Mouse (Mus musculus): Measurements from ENCODE around the gene Snx21.

Snx21 gene

DNA sequence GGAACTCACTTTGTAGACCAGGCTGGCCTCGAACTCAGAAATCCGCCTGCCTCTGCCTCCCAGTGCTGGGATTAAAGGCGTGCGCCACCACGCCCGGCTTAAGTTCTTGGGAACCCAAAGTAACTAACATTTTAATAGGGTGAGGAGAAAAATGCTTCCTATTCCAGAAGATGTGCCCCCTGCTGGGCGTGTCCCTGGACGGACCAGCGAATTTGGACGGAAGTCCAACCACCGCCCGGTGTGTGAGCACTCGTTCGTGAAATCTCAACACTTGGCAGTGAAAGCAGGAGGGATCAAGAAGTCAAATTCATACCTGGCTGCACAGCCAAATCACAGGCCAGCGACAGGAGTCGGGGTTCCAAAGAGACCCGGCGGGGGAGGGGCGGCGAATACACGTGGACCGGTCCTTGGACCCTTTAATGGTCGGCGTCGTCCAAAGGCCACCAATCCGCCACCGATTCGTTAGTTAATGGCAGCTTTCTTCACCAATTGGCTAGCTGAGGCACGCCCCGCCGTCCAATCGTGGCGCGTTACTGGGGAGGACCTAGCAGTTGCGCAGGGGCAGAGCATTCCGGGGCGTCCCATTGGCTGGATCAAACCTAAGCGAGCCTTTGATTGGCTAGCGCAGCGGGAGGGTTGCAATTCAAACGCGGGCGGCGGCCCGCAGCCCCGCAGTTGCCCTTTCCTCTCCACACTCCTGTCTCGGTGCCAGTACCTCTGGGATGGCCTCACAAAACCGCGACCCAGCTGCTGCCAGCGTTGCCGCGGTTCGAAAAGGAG, 16.2 kb upstream of the Snx21 start, which contains the start of gene Ube2c:
Gene Ube2c, plus strand, starts transcription at position 641 of the 780 bp plus-strand sequence.
- ATAC-seq (ENCODE audit: insufficient number of reproducible peaks, low FRiP score, low TSS enrichment) = peak; percentile 100

DNA sequence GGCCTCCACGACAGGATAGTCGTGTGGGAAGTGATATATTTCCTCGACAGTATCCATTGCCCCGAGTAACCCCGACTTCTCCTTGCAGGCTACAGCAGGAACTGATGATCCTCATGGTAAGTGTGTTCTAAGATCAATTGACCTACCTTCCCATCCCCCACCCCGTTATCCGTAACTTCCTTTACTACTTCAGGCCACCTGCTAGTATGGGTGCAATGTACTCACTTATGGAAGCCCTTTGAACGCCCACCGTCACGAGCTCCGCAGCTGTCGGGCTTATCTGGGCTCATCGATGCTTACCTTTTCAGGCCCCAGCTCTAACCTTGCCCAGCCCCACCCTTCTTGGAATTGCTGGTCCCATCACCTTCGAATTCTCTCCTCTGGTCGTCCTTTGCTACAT, 15.3 kb upstream of the Snx21 start:
- ATAC-seq (ENCODE audit: insufficient number of reproducible peaks, low FRiP score, low TSS enrichment) = no peak

DNA sequence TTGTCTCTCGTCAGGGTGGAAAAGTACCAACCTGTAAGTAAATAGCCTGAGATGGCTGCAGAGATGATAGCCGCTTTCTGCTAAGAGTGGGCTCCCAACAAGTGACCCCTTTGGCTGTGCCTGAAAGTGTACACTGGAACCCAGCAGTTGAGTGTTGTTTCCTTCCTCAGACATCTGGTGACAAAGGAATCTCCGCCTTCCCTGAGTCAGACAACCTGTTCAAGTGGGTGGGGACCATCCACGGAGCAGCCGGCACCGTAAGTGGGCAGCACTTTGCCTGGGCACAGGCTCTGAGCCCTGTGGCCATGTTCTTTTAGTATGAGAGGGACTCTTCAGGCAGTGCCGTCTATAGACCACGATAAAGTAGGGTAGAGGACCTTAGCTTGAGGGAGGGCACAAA, 14.5 kb upstream of the Snx21 start:
- no peak for ATAC-seq (ENCODE audit: insufficient number of reproducible peaks, low FRiP score, low TSS enrichment)

DNA sequence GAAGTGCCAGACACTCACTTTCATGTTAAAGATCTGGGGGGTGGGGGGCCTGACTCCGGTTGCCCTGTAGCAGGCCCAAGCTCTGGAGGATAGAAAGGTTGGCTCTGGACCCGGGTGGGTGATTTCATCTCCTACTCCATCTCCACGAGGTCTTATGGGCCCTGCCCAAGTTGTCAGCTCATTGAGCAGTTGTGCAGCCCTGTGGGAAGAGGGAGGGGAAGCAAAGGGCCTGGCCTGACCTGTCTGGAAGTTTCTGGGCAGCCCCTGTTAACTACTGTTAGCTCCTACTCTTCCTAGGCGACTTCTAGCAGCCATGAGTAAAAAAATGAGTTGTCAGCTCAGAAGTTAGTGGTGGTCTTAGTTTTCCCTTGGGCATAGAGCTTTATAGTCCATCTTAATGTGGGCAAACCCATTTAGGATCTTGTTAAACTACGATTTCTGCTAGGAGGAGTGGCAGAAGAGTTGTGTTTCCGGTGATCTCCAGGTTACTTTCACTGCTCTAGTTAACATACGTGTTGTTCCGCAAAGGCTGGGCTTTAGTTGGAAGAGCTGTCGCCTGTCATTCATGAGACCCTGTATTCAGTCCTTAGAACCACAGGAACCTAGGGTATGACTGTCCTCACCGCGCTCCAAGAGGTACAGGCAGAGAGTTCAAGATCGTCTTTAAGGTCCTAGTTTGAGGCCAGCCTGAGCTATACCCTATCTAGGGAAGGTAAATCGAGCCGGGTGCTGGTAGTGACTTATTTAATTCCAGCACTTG, 12.2 kb upstream of the Snx21 start:
- ATAC-seq (ENCODE audit: insufficient number of reproducible peaks, low FRiP score, low TSS enrichment) = no peak

DNA sequence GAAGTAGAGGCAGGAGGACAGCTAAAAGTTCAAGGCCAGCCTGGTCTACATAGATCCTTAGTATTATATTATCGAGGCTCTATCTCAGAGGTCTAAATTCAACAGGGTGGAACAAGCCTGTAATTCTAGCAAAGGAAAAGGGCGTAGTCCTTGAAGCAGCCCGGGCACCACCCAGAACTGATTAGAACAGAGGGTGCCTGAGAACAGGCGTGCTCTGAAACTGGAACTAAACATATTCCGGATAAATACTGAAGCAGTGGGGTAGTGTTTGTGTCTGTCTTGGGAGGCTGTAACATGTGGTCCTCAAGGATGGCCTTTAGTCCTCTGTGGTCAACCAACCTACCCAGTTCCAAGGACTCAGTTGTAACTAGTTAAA, 11.6 kb upstream of the Snx21 start:
- no peak for ATAC-seq (ENCODE audit: insufficient number of reproducible peaks, low FRiP score, low TSS enrichment)

DNA sequence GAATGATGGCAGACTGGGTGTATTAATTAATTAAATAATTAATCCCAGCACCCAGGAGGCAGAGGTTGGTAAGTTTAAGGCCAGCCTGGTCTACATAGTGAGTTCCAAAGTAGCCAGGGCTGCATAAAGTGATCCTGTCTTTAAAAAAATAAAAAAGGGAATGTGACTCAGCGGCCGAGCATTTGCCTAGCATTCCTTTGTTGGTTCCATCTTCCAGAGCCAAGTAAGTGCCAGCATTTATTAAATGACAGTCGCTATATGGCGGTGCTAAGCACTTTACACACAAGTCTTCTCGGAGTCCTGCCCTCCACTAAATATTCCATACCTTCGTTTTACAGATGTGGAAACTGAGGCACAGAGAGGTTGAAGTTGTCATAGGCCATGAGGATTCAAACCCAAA, 9.5 kb upstream of the Snx21 start:
- no peak for ATAC-seq (ENCODE audit: insufficient number of reproducible peaks, low FRiP score, low TSS enrichment)

DNA sequence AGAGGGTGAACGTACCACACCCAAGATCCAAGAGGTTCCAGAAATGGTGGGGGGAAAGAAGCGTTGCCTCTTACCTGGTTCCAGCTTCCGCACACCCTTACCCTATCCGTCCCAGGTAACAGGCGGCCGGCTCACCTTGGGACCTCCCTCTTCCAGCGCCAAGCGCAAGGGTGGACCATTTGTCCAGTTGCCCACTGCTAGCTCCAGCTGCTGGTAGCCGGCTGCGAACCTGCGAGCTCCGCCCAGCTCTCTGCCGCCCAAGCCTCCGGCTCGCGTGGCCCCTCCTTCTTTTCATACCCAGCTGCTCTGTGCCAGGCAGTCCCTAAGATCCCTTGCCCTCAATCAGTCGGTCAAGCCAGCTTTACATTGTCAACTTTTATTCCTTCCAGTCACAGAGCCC, 8.8 kb upstream of the Snx21 start:
- ATAC-seq (ENCODE audit: insufficient number of reproducible peaks, low FRiP score, low TSS enrichment) = no peak

DNA sequence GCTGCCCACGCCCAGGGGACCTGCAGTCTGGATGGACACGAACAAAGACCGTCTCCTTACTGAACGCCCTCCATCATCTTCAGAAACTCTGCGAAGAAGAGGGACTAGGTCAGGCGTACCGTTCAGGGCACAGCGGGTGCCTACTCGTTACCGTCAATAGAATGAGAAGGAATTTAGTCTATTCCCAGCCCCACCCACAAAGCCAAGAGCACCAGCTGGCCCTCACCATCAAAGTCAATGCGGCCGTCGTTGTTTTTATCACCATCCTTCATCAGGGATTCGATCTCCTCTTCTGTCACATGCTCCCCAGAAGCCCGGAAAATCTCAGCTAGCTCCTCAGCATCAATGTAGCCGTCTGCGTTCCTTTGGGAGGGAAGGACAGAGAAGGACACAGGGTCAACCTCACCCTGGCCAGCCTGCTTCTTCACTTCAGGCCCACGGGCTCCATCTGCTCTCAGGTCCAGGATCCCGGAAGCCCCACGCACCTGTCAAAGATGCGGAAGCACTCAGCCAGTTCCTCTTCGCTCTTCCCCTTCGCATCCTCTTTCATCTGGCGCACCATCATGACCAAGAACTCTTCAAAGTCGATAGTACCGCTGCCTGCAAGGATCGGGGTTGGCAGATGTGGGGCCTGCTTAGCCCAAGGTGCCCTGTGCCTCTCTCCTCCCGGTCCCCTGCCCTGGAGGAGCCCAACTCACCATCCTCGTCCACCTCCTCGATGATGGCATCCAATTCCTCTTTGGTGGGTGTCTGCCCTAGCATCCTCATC, 8.2 kb upstream of the Snx21 start:
- ATAC-seq (ENCODE audit: insufficient number of reproducible peaks, low FRiP score, low TSS enrichment) = no peak

DNA sequence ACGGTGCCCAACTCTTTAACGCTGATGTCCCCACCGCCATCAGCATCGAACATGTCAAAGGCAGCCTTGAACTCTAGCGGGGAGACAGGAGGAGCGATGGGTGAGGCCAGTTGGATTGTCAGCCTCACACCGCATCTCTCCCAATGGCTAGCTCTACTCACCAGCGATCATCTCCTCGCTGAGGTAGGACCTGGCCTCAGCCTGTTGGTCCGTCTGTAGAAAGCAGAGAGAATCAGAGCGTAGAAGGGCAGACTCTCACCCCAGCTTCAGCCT, 7.7 kb upstream of the Snx21 start:
- no peak for ATAC-seq (ENCODE audit: insufficient number of reproducible peaks, low FRiP score, low TSS enrichment)

DNA sequence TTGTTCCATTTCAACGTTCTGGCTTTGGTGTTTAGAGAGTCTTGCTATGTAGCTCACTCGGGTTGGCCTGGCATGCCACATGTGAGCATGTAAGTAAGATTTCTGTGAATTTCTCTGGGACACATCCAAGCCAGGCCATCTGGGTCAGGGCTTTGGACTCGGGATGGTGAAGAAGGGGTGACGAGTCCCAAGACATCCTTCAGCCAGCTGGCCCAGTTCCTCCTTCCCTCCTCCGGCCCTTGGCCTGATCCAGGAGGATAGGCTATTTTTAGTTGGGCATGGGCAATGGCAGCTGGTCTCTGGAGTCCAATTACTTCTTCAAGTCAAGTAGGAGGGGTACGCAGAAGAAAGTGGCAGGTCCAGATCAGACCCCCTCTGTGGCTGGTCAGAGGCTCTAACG, 6.8 kb upstream of the Snx21 start:
- ATAC-seq (ENCODE audit: insufficient number of reproducible peaks, low FRiP score, low TSS enrichment) = no peak

DNA sequence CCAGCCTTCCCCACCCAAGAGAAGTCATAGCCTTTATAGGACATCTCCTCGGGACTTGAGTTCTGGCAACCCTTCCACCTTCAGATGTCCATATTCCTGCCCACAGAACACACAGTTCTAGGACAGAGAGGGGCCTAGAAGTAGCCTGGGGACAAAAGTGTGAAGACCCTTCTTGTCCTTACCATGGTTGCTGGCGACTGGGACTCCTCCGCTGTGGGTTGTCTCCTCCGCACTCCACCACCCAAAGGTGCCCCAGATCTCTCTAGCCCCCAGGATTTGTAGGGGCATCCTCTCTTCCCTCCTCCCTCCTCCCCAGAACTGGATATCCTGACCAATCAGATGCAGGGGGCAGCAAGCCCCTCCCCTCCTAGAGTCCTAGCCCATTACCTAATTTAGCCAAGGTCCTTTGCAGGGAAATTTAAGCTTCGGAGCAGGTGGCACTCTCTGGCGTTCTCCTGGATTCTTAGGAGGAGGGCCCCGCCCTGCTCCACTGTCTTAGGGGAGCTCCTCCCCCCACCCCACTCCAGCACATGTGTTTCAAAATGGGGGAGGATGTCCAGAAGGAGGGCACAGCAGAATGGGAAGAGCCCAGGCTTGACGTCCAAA, 6.0 kb upstream of the Snx21 start, which contains the start of gene Tnnc2:
Gene Tnnc2, minus strand, starts transcription at position 487 of the 606 bp plus-strand sequence.
- no peak for ATAC-seq (ENCODE audit: insufficient number of reproducible peaks, low FRiP score, low TSS enrichment)

DNA sequence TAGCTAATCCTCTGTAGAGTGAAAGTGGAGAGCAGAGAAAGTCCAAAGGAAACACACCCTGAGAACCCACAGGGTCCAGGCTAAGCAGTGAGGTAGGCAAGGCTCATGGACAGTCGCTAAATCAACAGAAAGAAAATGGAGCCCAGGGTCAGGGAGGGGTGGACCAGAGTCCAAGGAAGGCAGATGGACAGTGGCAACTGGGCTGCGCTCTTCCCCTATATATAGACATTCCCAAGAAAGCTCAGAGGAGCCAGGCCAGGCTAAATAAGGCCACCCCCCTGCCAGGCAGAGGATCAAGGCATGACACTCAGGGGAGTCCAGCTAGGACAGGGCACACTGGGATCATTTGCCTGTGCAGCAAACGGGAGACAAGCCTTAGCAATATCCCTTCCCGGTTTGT, 3.7 kb upstream of the Snx21 start:
- no peak for ATAC-seq (ENCODE audit: insufficient number of reproducible peaks, low FRiP score, low TSS enrichment)

DNA sequence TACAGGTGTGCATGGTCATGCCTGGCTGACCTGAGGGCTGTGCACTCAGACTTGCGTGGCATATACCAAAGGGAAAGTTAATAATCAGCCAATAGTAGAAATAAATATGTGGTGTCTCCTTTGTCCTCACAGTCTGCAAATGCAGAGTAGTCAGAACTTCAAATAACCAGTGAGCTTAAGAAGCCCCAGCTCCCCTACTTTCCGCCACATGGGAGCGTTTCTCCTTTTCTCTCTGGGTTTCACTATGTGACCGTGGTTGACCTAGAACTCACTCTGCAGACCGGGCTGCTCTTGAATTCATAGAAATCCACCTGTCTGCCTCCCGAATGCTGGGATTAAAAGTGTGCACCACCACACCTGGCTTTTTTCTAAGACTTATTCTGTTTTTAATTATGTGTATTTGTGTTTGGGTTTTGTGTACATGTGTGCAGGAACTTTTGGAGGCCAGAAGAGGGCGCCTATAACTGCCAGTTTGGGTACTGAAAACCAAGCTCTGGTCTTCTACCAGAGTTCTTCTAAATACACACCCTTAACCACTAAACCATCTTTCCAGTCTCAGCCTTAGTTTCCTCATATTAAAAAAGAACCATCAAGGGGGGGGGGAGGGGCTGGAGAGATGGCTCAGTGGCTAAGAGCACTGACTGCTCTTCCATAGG, 1.6 kb upstream of the Snx21 start:
- no peak for ATAC-seq (ENCODE audit: insufficient number of reproducible peaks, low FRiP score, low TSS enrichment)

DNA sequence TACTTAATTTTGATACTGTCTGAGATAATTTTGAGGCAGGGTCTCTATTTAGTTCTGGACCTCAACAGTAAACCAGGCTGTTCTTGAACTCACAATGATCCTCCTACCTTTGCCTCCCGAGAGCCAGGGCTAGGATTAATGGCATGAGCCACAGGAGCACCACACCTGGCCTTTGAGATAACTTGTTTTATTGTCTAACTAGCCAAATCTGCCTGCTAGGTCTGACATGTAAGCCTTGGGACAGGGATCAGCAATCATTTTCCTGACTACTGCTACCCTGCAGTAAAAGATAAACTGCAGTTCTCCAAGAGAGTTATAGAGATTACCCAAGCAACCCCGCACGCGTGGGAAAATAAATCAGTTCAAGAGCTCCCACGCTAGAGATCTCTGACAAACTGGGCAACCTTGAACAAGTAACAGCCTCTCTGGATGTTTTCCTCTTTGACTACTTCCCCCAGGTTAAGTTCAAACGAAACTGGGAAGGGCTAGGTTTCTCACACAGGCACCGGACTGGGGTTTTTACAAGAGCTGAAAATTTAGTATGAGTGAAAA, 678 bp upstream of the Snx21 start:
- ATAC-seq (ENCODE audit: insufficient number of reproducible peaks, low FRiP score, low TSS enrichment) = no peak

DNA sequence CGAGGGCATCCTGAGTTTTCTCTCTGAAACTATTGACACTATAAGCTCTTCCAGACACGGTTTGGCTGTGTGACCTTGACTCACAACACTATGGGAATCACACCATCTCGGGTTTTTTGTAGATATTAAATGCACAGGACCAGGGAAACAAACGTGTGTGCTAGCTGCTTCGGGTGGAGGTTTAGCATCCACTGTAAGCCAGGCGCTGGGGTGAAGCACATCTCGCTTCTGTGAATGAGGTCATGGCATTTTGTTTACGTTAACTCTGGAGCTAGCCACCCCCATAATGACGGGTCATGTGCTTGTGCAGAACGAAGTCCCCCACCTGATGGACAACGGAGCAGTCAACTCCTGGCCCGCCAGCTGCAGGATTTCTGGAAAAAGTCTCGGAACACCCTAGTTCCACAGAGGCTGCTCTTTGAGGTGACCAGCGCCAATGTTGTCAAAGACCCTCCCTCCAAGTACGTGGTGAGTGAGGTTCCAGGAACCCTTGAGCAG, 814 bp downstream of the Snx21 start:
- ATAC-seq (ENCODE audit: insufficient number of reproducible peaks, low FRiP score, low TSS enrichment) = no peak

DNA sequence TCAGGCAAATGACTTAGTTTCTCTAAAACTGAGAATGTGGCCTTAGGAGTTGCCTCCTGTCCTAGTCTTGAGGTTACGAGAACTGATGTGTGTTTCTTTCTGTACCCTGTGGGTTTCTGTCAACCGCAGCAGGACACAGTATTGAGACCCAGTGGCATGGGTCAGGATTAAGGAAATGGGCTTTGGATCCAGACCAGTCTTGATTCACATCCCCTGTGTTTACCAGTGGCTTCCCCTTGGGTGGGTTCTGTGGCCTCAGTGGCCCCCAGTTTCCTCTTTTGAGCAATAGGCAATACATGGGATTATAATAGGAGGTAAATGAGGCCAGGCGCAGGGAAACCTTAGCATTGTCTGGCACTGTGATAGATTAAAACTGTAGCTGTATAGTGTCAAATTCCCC, 1.4 kb downstream of the Snx21 start:
- ATAC-seq (ENCODE audit: insufficient number of reproducible peaks, low FRiP score, low TSS enrichment) = no peak

DNA sequence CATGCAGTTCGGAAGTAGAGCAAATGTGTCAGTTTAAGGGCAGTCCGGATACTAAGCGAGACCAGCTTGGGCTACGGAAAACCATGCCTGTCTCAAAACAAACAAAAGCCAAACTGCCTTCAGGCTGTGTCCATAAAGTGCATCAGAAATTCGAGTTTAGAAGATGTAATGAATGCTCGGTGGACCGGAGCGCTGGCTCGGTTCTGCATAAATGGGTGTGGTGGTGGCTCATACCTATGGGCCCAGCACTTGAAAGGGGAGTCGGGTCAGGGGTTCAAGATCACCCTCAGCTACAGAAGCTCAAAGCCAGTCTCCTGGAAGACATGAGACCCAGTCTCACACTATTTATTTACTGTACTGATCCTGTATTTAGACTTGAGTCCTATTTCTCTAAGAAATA, 2.2 kb downstream of the Snx21 start:
- ATAC-seq (ENCODE audit: insufficient number of reproducible peaks, low FRiP score, low TSS enrichment) = no peak

DNA sequence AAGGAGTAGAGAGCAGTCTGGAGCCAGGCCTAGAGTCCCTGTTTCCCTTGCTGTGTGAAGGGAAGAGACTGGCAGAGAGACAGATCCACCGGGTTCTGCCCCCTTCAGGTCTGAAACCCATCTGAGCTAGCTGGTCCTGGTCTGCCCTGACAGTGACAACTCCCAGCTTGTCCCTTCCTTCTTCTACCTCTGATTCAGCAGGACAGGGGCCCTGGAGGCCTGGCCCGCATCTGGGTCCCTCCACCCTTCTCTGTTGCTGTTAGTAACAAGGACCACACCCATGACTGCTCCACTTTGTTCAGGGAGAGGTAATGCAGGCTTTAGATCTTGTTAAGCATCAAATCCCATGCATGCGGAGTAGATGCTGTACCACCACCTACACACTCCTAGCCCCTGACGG, 2.8 kb downstream of the Snx21 start:
- no peak for ATAC-seq (ENCODE audit: insufficient number of reproducible peaks, low FRiP score, low TSS enrichment)

DNA sequence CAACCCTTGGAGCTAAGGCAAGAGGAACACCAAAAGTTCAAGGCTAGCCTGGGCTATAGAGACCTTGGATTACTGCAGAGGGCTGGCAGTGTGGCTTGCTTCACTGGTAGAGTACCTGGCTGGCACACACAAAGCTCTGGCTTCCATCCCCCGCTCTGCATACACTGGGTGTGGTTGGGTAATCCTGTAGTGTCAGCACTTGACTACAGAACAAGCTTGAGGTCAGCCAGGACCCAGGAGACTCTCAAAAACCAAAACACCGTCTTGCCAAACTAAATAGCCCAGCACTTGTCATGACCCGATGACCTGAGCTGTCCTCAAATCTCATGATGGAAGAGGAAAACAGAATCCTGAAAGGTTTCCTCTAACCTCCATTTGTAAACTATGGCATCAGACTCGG, 4.8 kb downstream of the Snx21 start:
- no peak for ATAC-seq (ENCODE audit: insufficient number of reproducible peaks, low FRiP score, low TSS enrichment)

DNA sequence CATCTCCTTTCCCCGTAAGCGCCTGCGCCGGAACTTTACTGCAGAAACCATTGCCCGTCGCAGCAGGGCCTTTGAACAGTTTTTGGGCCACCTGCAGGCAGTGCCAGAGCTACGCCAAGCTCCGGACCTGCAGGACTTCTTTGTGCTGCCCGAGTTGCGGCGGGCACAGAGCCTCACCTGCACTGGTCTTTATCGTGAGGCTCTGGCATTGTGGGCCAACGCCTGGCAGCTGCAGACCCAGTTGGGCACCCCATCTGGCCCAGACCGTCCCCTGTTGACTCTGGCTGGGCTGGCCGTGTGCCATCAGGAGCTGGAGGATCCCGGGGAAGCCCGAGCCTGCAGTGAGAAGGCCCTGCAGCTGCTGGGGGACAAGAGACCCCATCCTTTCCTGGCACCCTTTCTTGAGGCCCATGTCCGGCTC, 6.2 kb downstream of the Snx21 start:
- no peak for ATAC-seq (ENCODE audit: insufficient number of reproducible peaks, low FRiP score, low TSS enrichment)
